Comparison of ENCODE assay signal across 19 mouse cellular contexts in genomic region chr11:65408621-65409020, GRCm38 (mm10).
A peak's percentile ranks its signal among the peaks of the same experiment; 100 is the strongest.
DNase-seq lines count a peak whose midpoint lies in the region; ATAC-seq lines count a peak whose summit lies in the region.
"Had no signal": no experiment of that assay in that cellular context is flagged by ENCODE, and none has a peak within 500 bp of the region (broad histone marks: within the 10 kb centered on the region; RNA-seq: fewer than 3 reads in every experiment).

No protein-coding gene starts in this region.

- peaks cover 13% of the 10 kb centered on the region for H3K9me3 ChIP-seq in heart, embryonic 14.5 days (ENCODE audit: control insufficient read depth, low read length)
- H3K9me3 ChIP-seq in heart, embryonic 11.5 days (replicated peaks; ENCODE audit: control insufficient read depth, low read length) = no peaks in the 10 kb centered on the region
- H3K9me3 ChIP-seq: limb, embryonic 15.5 days; neural tube, embryonic 13.5 days had no signal

- H3K4me1 ChIP-seq in heart, embryonic 14.5 days (ENCODE audit: control insufficient read depth in 2 of 2, insufficient read depth in 2 of 2, low read length in 2 of 2) = 0 out of 4 replicates have a peak, but pooled peaks cover 0 to 8% of the 10 kb centered on the region in 2 experiments
- no peaks in the 10 kb centered on the region for H3K4me1 ChIP-seq in heart, embryonic 11.5 days (ENCODE audit: control insufficient read depth, insufficient read depth, low read length)
- H3K4me1 ChIP-seq: limb, embryonic 15.5 days; neural tube, embryonic 13.5 days had no signal

- peak; percentile 72 for DNase-seq in R1 (ENCODE audit: low read depth, low spot score)
- DNase-seq in brain, adult 2 months (ENCODE audit: low read depth, low spot score) = peak; percentile 79
- DNase-seq in left cerebral cortex, adult 9 months (ENCODE audit: low spot score in 2 of 2) = peak; percentile 9 to 49
- DNase-seq in c-Kit-positive CD71-positive TER-119-positive erythroid progenitor cells, embryonic 14.5 days (ENCODE audit: low spot score) = no peak
- no peak for DNase-seq in adrenal gland, postnatal 36 days
- DNase-seq in natural killer cell, adult 2 months (ENCODE audit: low spot score in 2 of 2) = no peak
- DNase-seq: cerebellum, adult 18-20 months; gastrocnemius, adult 2 months; heart, adult 18-20 months; heart, postnatal 10 days; kidney, adult 8-10 months; layer of hippocampus, postnatal 36 days; lung, adult 2 months; lung, postnatal 4 days had no signal

- H3K4me2 ChIP-seq in heart, embryonic 14.5 days (ENCODE audit: low read length) = no peak overlapping the region
- H3K4me2 ChIP-seq in heart, embryonic 11.5 days = no peak overlapping the region
- H3K4me2 ChIP-seq: limb, embryonic 15.5 days; neural tube, embryonic 13.5 days had no signal

- H3K27ac ChIP-seq in heart, embryonic 14.5 days (replicated peaks in 1 of 2; ENCODE audit: control insufficient read depth in 1 of 2, insufficient read depth in 1 of 2, low read depth in 2 of 2, low read length in 2 of 2) = peak overlapping the region; percentile 6 to 24; a peak in 1 of 4 replicates
- no peak overlapping the region for H3K27ac ChIP-seq in heart, embryonic 11.5 days (ENCODE audit: low read depth, low read length)
- H3K27ac ChIP-seq: gastrocnemius, adult 2 months; limb, embryonic 15.5 days; neural tube, embryonic 13.5 days had no signal

- ATAC-seq in heart, embryonic 14.5 days (ENCODE audit: insufficient number of reproducible peaks, insufficient read depth, low FRiP score, low read depth) = no peak
- no peak for ATAC-seq in heart, embryonic 11.5 days (replicated peaks; ENCODE audit: insufficient number of reproducible peaks, low FRiP score, low TSS enrichment)
- ATAC-seq: CD4-positive, CD25-positive, alpha-beta regulatory T cell, adult 4 months had no signal

- WGBS in heart, embryonic 14.5 days = 39% methylated on average over 1 of the region's 1 CpGs
- 43% methylated on average over 1 of the region's 1 CpGs for WGBS in heart, embryonic 11.5 days (ENCODE audit: insufficient replicate concordance)

- H3K36me3 ChIP-seq in heart, embryonic 14.5 days (ENCODE audit: control insufficient read depth, insufficient read depth, low read length) = no peaks in the 10 kb centered on the region
- no peaks in the 10 kb centered on the region for H3K36me3 ChIP-seq in heart, embryonic 11.5 days (ENCODE audit: control insufficient read depth, insufficient read depth, low read length)
- H3K36me3 ChIP-seq: limb, embryonic 15.5 days; neural tube, embryonic 13.5 days had no signal

- no peak overlapping the region for H3K4me3 ChIP-seq in heart, embryonic 14.5 days (ENCODE audit: control insufficient read depth in 1 of 2, insufficient read depth in 1 of 2, low read depth in 1 of 2, low read length in 2 of 2)
- H3K4me3 ChIP-seq in heart, embryonic 11.5 days (ENCODE audit: low read depth, low read length) = no peak overlapping the region
- H3K4me3 ChIP-seq: gastrocnemius, adult 2 months; limb, embryonic 15.5 days; neural tube, embryonic 13.5 days had no signal

- no peak overlapping the region for H3K9ac ChIP-seq in heart, embryonic 14.5 days (ENCODE audit: low read length)
- H3K9ac ChIP-seq in heart, embryonic 11.5 days (ENCODE audit: low read depth, low read length) = no peak overlapping the region
- H3K9ac ChIP-seq: limb, embryonic 15.5 days; neural tube, embryonic 13.5 days had no signal

- no peaks in the 10 kb centered on the region for H3K27me3 ChIP-seq in heart, embryonic 14.5 days (ENCODE audit: control insufficient read depth, insufficient read depth, low read length)
- H3K27me3 ChIP-seq in heart, embryonic 11.5 days (ENCODE audit: control insufficient read depth, insufficient read depth, low read length) = no peaks in the 10 kb centered on the region
- H3K27me3 ChIP-seq: limb, embryonic 15.5 days; neural tube, embryonic 13.5 days had no signal

Comparison
In these comparisons a context has a peak if more than half of its experiments do, and no peak if none do; other contexts are left out.
1. DNase-seq: peak in R1 (single experiment), brain, adult 2 months (single experiment) and left cerebral cortex, adult 9 months (2 of 2); none in c-Kit-positive CD71-positive TER-119-positive erythroid progenitor cells, embryonic 14.5 days (single experiment), adrenal gland, postnatal 36 days (0 of 2) and natural killer cell, adult 2 months (0 of 2).